Mouse (Mus musculus) left cerebral cortex, adult 18-20 months (tissue): ENCODE data around the gene Eif3l. TPM values are rescaled to one million over a fixed set of nuclear protein-coding genes. Genes with fewer than 3 reads are reported as not detected.

ENCODE experiments used
- total RNA-seq, 2 experiments: library from RNA; stranded (reverse); gene quantifications; 2 replicates each; pipeline ENCODE4 v1.2.3; 2021

Eif3l gene
- total RNA-seq, 2 experiments from 2014 or later, result 66.5 to 68.2 TPM

Other genes with a start within 250 kb of the Eif3l start
- gene Cdc42ep1, start 232.6 kb upstream of the Eif3l start, total RNA-seq, result 10 to 100 TPM; 15.3 to 16.3 TPM
- gene Lgals2, start 219.7 kb upstream of the Eif3l start, total RNA-seq, result not detected
- gene Gga1, start 198.0 kb upstream of the Eif3l start, total RNA-seq, result 10 to 100 TPM; 64.6 to 67.2 TPM
- under 1 TPM in 1 of 2 experiments, not detected in 1; 0.52 TPM for gene Gm49510, start 175.5 kb upstream of the Eif3l start, total RNA-seq
- 10 to 100 TPM; 33.8 to 39.9 TPM for gene Sh3bp1, start 175.4 kb upstream of the Eif3l start, total RNA-seq
- gene Pdxp, start 161.3 kb upstream of the Eif3l start, total RNA-seq, result 100 to 1,000 TPM; 178 to 191 TPM
- 10 to 100 TPM; 26.4 to 26.8 TPM for gene Lgals1, start 148.5 kb upstream of the Eif3l start, total RNA-seq
- 10 to 100 TPM; 37.3 to 44.0 TPM for gene Nol12, start 140.2 kb upstream of the Eif3l start, total RNA-seq
- 10 to 100 TPM; 11.0 to 11.3 TPM for gene Triobp, start 127.5 kb upstream of the Eif3l start, total RNA-seq
- gene H1f0, start 46.7 kb upstream of the Eif3l start, total RNA-seq, result 10 to 100 TPM; 79.6 to 93.8 TPM
- under 1 TPM; 0.82 to 0.98 TPM for gene Galr3, start 33.3 kb upstream of the Eif3l start, total RNA-seq
- 10 to 100 TPM; 17.8 to 24.9 TPM for gene Ankrd54, start 12.3 kb upstream of the Eif3l start, total RNA-seq
- gene Micall1, start 33.7 kb downstream of the Eif3l start, total RNA-seq, result 10 to 100 TPM; 22.2 to 26.8 TPM
- 100 to 1,000 TPM; 102 to 111 TPM for gene Polr2f, start 65.8 kb downstream of the Eif3l start, total RNA-seq
- gene 1700088E04Rik, start 66.1 kb downstream of the Eif3l start, total RNA-seq, result 10 to 100 TPM in 1 of 2 experiments, 1 to 10 TPM in 1; 7.3 to 10.8 TPM
- 10 to 100 TPM; 19.6 to 26.1 TPM for gene Sox10, start 90.1 kb downstream of the Eif3l start, total RNA-seq
- 10 to 100 TPM; 47.1 to 54.0 TPM for gene Pick1, start 154.0 kb downstream of the Eif3l start, total RNA-seq
- under 1 TPM; 0.16 to 0.42 TPM for gene Gm49486, start 154.2 kb downstream of the Eif3l start, total RNA-seq
- gene Slc16a8, start 179.6 kb downstream of the Eif3l start, total RNA-seq, result not detected
- gene Baiap2l2, start 210.4 kb downstream of the Eif3l start, total RNA-seq, result 1 to 10 TPM; 3.1 to 4.9 TPM